Mouse (Mus musculus) T-cell, adult 2 months (primary cell): ENCODE results near the gene Slc22a4.
"Not testable (repeated sequence)": the region's sequence is repeated elsewhere in the genome, so short reads cannot be mapped to it uniquely, and the experiment has no call there.

Source experiments
- DNase-seq: peaks from one replicate; pipeline ENCODE4 v3.0.0; 2022; ENCODE audit warnings: low spot score

Slc22a4 gene

GRCm38 (mm10) chr11:54057428-54057827 lies 29.5 kb upstream of the Slc22a4 start:
- DNase-seq: no peak

- no peak for DNase-seq
Observed at GRCm38 (mm10) chr11:54056132-54056531, 28.2 kb upstream of the Slc22a4 start.

GRCm38 (mm10) chr11:54054257-54054656 lies 26.4 kb upstream of the Slc22a4 start:
- DNase-seq: peak; percentile 36

GRCm38 (mm10) chr11:54053090-54053489 lies 25.2 kb upstream of the Slc22a4 start:
- no peak for DNase-seq

GRCm38 (mm10) chr11:54052128-54052527 lies 24.2 kb upstream of the Slc22a4 start:
- no peak for DNase-seq

- DNase-seq: no peak
Observed at GRCm38 (mm10) chr11:54051161-54051560, 23.3 kb upstream of the Slc22a4 start.

- DNase-seq: no peak
Observed at GRCm38 (mm10) chr11:54050205-54050604, 22.3 kb upstream of the Slc22a4 start.

GRCm38 (mm10) chr11:54040676-54041075 lies 12.8 kb upstream of the Slc22a4 start:
- no peak for DNase-seq

- DNase-seq: not testable (repeated sequence)
Observed at GRCm38 (mm10) chr11:54032872-54033271, 5.0 kb upstream of the Slc22a4 start.

- DNase-seq: no peak
Observed at GRCm38 (mm10) chr11:54028997-54029396, 1.1 kb upstream of the Slc22a4 start.

GRCm38 (mm10) chr11:54027131-54028043 lies 503 bp downstream of the Slc22a4 start:
- DNase-seq: no peak

- no peak for DNase-seq
Observed at GRCm38 (mm10) chr11:54026491-54027041, 1.3 kb downstream of the Slc22a4 start.

- DNase-seq: no peak
Observed at GRCm38 (mm10) chr11:54021396-54022093, 6.3 kb downstream of the Slc22a4 start.

- DNase-seq: no peak
Observed at GRCm38 (mm10) chr11:54018893-54019732, 8.8 kb downstream of the Slc22a4 start.

- DNase-seq: no peak
Observed at GRCm38 (mm10) chr11:54017596-54017995, 10.3 kb downstream of the Slc22a4 start.

- DNase-seq: no peak
Observed at GRCm38 (mm10) chr11:54016051-54016450, 11.8 kb downstream of the Slc22a4 start.

- DNase-seq: no peak
Observed at GRCm38 (mm10) chr11:54012961-54013360, 14.9 kb downstream of the Slc22a4 start.

GRCm38 (mm10) chr11:54011255-54011654 lies 16.6 kb downstream of the Slc22a4 start:
- no peak for DNase-seq

- DNase-seq: no peak
Observed at GRCm38 (mm10) chr11:54008416-54008920, 19.4 kb downstream of the Slc22a4 start.

- DNase-seq: no peak
Observed at GRCm38 (mm10) chr11:54007717-54008116, 20.2 kb downstream of the Slc22a4 start.

- no peak for DNase-seq
Observed at GRCm38 (mm10) chr11:54006901-54007300, 21.0 kb downstream of the Slc22a4 start.

GRCm38 (mm10) chr11:54006362-54006761 lies 21.5 kb downstream of the Slc22a4 start:
- not testable (repeated sequence) for DNase-seq
